Mouse (Mus musculus): ENCODE measurements around the gene Nudt7. TPM values are rescaled to one million over a fixed set of nuclear protein-coding genes. Genes with fewer than 3 reads are reported as not detected.

Nudt7 gene
- total RNA-seq (2023) = 3.7 to 8.3 TPM (median 6.1 TPM) in 4 replicates

GRCm38 (mm10) chr8:114133510-114134362, at the start of gene Nudt7:
Nudt7 (plus strand) TSS chr8:114133557.

Other genes with a start within 250 kb of the Nudt7 start
- gene Vat1l, start 72.1 kb downstream of the Nudt7 start, total RNA-seq (2023) = not detected in 4 replicates